Mouse (Mus musculus) liver, adult 2 months (tissue): ENCODE data around the gene Ston1. TPM values are rescaled to one million over a fixed set of nuclear protein-coding genes. Genes with fewer than 3 reads are reported as not detected.
A peak's percentile ranks its signal among the peaks of the same experiment; 100 is the strongest.

ENCODE experiments used
- DNase-seq: peaks from one replicate; pipeline ENCODE4 v3.0.0-alpha.2; 2011; ENCODE audit warnings: low read depth, low spot score; ENCODE audit errors: extremely low read depth
- H3K27ac ChIP-seq: fragments of 200-500 bp; replicated peaks from 2 replicates; pipeline ENCODE4 v1.5.1; 2012; ENCODE audit warnings: low read depth, mild to moderate bottlenecking, control low read depth, inconsistent platforms, low read length; ENCODE audit not compliant: insufficient read depth
- H3K27me3 ChIP-seq: fragments of 200-500 bp; 2 replicates; pipeline ENCODE4 v1.6.1; 2012; ENCODE audit warnings: mild to moderate bottlenecking, moderate library complexity, low read length, inconsistent platforms; ENCODE audit not compliant: control insufficient read depth, insufficient read depth
- H3K36me3 ChIP-seq: fragments of 200-500 bp; 2 replicates; pipeline ENCODE4 v1.6.1; 2012; ENCODE audit warnings: low read length, inconsistent platforms; ENCODE audit not compliant: control insufficient read depth, insufficient read depth
- H3K4me1 ChIP-seq: fragments of 200-500 bp; 2 replicates; pipeline ENCODE4 v1.6.1; 2011; ENCODE audit warnings: low read length; ENCODE audit not compliant: control insufficient read depth, insufficient read depth
- H3K4me3 ChIP-seq: fragments of 200-500 bp; 2 replicates; pipeline ENCODE4 v1.5.1; 2011; ENCODE audit warnings: low read depth, mild to moderate bottlenecking, control low read depth, low read length, moderate library complexity; ENCODE audit not compliant: insufficient read depth
- H3K79me2 ChIP-seq: fragments of 200-500 bp; 2 replicates; pipeline ENCODE4 v1.6.1; 2012; ENCODE audit warnings: inconsistent platforms, mild to moderate bottlenecking, low read length, moderate library complexity; ENCODE audit not compliant: control insufficient read depth, insufficient read depth
- H3K9ac ChIP-seq: fragments of 200-500 bp; 2 replicates; pipeline ENCODE4 v1.6.1; 2012; ENCODE audit warnings: low read depth, mild to moderate bottlenecking, control low read depth, inconsistent platforms, low read length
- CTCF ChIP-seq: fragments of 200-500 bp; IDR thresholded peaks from 2 replicates; pipeline ENCODE4 v1.5.1; 2011; ENCODE audit warnings: low read depth, low read length, control low read depth
- POLR2A ChIP-seq: fragments of 200-500 bp; IDR thresholded peaks from 2 replicates; pipeline ENCODE4 v1.6.1; 2011; ENCODE audit warnings: low read length, control low read depth; ENCODE audit not compliant: insufficient read depth; ENCODE audit errors: extremely low read depth
- WGBS: fragments of 180-500 bp; shearing (Covaris S2); methylation state at CpG from one replicate; pipeline ENCODE4 v1.1.7; 2018; 5-methylcytosine and 5-hydroxymethylcytosine counted together
- polyA plus RNA-seq: library from polyadenylated mRNA; depleted of rRNA; stranded (reverse); fragments of >200 nt; gene quantifications from 2 replicates; pipeline ENCODE4 v1.2.3, GENCODE M21; 2012
- total RNA-seq: library from RNA; depleted of rRNA; stranded (reverse); fragments of >200 nt; gene quantifications from 2 replicates; pipeline ENCODE4 v1.2.3, GENCODE M21; 2014

Ston1 gene
- total and polyA plus RNA-seq, 2 experiments = 2.5 to 5.1 TPM

- H3K4me1 ChIP-seq = peaks cover 5% of the 10 kb centered on the region
- no peaks in the 10 kb centered on the region for H3K27me3 ChIP-seq
- TF ChIP-seq POLR2A (no peak), CTCF (no peak)
- H3K79me2 ChIP-seq = no peaks in the 10 kb centered on the region
- DNase-seq = no peak
- H3K4me3 ChIP-seq = no peak overlapping the region
- no peak overlapping the region for H3K27ac ChIP-seq
- H3K36me3 ChIP-seq = peaks cover 4% of the 10 kb centered on the region; the same call in 1 of the 2 replicates
- no peak overlapping the region for H3K9ac ChIP-seq
- 68% methylated on average over 8 of the region's 8 CpGs for WGBS
Measured at GRCm38 (mm10) chr17:88553001-88553449, 44.5 kb upstream of the Ston1 start.

GRCm38 (mm10) chr17:88553473-88554087 lies 43.9 kb upstream of the Ston1 start:
- WGBS = 96% methylated on average over 11 of the region's 11 CpGs
- peaks cover 4% of the 10 kb centered on the region; the same call in 1 of the 2 replicates for H3K36me3 ChIP-seq
- no peak overlapping the region for H3K9ac ChIP-seq
- H3K27ac ChIP-seq = no peak overlapping the region
- TF ChIP-seq CTCF (no peak), POLR2A (no peak)
- H3K27me3 ChIP-seq = no peaks in the 10 kb centered on the region
- peaks cover 5% of the 10 kb centered on the region for H3K4me1 ChIP-seq
- no peaks in the 10 kb centered on the region for H3K79me2 ChIP-seq
- DNase-seq = no peak
- H3K4me3 ChIP-seq = no peak overlapping the region

GRCm38 (mm10) chr17:88556176-88556575 lies 41.3 kb upstream of the Ston1 start:
- 78% methylated on average over 13 of the region's 13 CpGs for WGBS
- Histone ChIP-seq H3K27ac (no peak overlapping the region), H3K9ac (no peak overlapping the region), H3K36me3 (peaks cover 2% of the 10 kb centered on the region; the same call in 1 of the 2 replicates), H3K4me3 (no peak overlapping the region), H3K79me2 (no peaks in the 10 kb centered on the region), H3K27me3 (no peaks in the 10 kb centered on the region), H3K4me1 (no peaks in the 10 kb centered on the region; the same call in 1 of the 2 replicates)
- no peak for TF ChIP-seq CTCF
- TF ChIP-seq POLR2A = no peak
- DNase-seq = no peak

GRCm38 (mm10) chr17:88556688-88557087 lies 40.8 kb upstream of the Ston1 start:
- DNase-seq = no peak
- Histone ChIP-seq H3K27me3 (no peaks in the 10 kb centered on the region), H3K4me3 (no peak overlapping the region), H3K79me2 (no peaks in the 10 kb centered on the region), H3K4me1 (no peaks in the 10 kb centered on the region), H3K9ac (no peak overlapping the region), H3K36me3 (peaks cover 2% of the 10 kb centered on the region; the same call in 1 of the 2 replicates), H3K27ac (no peak overlapping the region)
- TF ChIP-seq CTCF (no peak), POLR2A (no peak)
- 77% methylated on average over 4 of the region's 4 CpGs for WGBS

GRCm38 (mm10) chr17:88558168-88558842 lies 39.2 kb upstream of the Ston1 start:
- Histone ChIP-seq H3K4me1 (peaks cover 3% of the 10 kb centered on the region), H3K36me3 (peaks cover 4% of the 10 kb centered on the region; the same call in 1 of the 2 replicates), H3K27me3 (no peaks in the 10 kb centered on the region), H3K27ac (no peak overlapping the region), H3K9ac (no peak overlapping the region), H3K4me3 (no peak overlapping the region), H3K79me2 (no peaks in the 10 kb centered on the region)
- peak; percentile 43; the same call in 1 of the 2 replicates for TF ChIP-seq CTCF
- TF ChIP-seq POLR2A = no peak
- 48% methylated on average over 13 of the region's 13 CpGs for WGBS
- peak; percentile 60 for DNase-seq

- H3K4me1 ChIP-seq = peaks cover 7% of the 10 kb centered on the region
- no peak for TF ChIP-seq CTCF
- TF ChIP-seq POLR2A = no peak
- WGBS = 4% methylated on average over 3 of the region's 3 CpGs
- H3K79me2 ChIP-seq = no peaks in the 10 kb centered on the region
- H3K36me3 ChIP-seq = peaks cover 12% of the 10 kb centered on the region
- no peak overlapping the region for H3K9ac ChIP-seq
- H3K4me3 ChIP-seq = no peak overlapping the region
- no peaks in the 10 kb centered on the region for H3K27me3 ChIP-seq
- no peak overlapping the region for H3K27ac ChIP-seq
- peak; percentile 89 for DNase-seq
Measured at GRCm38 (mm10) chr17:88563611-88564010, 33.9 kb upstream of the Ston1 start.
